Mouse (Mus musculus): ENCODE measurements around the gene Pla2g12b.

- TF ChIP-seq CTCF (IDR thresholded peaks at IDR 0.05; ENCODE audit: low read depth) (no peak), EP300 (IDR thresholded peaks at IDR 0.05; ENCODE audit: low read depth) (no peak)
Measured at GRCm38 (mm10) chr10:59444106-59444505, 40.6 kb downstream of the Pla2g12b start.
